Mouse (Mus musculus) liver, embryonic 14.5 days (tissue): ENCODE results near the gene Aamdc.

Source experiments
- CTCF ChIP-seq: IDR thresholded peaks from 2 replicates; pipeline ENCODE4 v1.5.1; 2016; ENCODE audit warnings: antibody characterized with exemption, low read depth, control low read depth
- EP300 ChIP-seq: IDR thresholded peaks from 2 replicates; pipeline ENCODE4 v1.6.1; 2016; ENCODE audit warnings: antibody characterized with exemption, low read depth

DNA sequence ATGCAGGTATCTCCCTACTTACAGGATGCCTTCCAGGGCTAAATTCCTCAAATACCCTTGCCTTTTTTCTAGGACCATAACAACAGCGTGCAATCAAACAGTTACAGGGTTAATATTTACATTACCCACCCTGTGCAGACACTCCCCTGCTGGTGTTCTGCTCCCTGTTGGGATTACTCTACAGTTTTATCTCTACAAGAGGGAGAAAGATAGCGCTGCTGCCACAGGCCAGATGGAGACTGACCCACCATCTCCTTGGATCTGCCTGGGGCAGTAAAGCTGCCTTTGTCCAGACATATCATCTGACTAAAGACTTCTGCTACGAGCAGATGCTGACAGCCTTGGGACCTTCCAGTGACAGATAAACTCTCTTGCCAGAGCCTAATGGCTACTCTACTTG lies 11.2 kb upstream of the Aamdc start:
- TF ChIP-seq EP300 (peak; percentile 24; the same call in 1 of the 2 replicates), CTCF (no peak)
